Mouse (Mus musculus): ENCODE measurements around the gene Vps13c.

- TF ChIP-seq POLR2A (IDR thresholded peaks at IDR 0.05; ENCODE audit: low read depth, low read length) (no peak), CTCF (IDR thresholded peaks at IDR 0.05; ENCODE audit: extremely low read depth, insufficient read length, insufficient replicate concordance, low read depth, low read length) (no peak)
Observed at GRCm38 (mm10) chr9:67818668-67818950, 21.6 kb upstream of the Vps13c start.
